Mouse (Mus musculus) kidney, embryonic 14.5 days (tissue): ENCODE results near the gene Meioc. TPM values are rescaled to one million over a fixed set of nuclear protein-coding genes. Genes with fewer than 3 reads are reported as not detected.
A peak's percentile ranks its signal among the peaks of the same experiment; 100 is the strongest.

ENCODE experiments used
- ATAC-seq: fragments of 200-750 bp; cut with Nextera tagmentation; 2 replicates; pipeline ENCODE4 v1.8.0; 2017; ENCODE audit warnings: moderate number of reproducible peaks, mild to moderate bottlenecking, moderate TSS enrichment, moderate library complexity; ENCODE audit not compliant: low FRiP score, low TSS enrichment
- H3K27ac ChIP-seq: fragments of 300-500 bp; sonication (generic); 2 replicates; pipeline ENCODE4 v1.5.1; 2014; ENCODE audit warnings: low read depth, mild to moderate bottlenecking, low read length, moderate library complexity, mixed read lengths
- H3K27me3 ChIP-seq: fragments of 300-500 bp; sonication (generic); 2 replicates; pipeline ENCODE4 v1.6.1; 2014; ENCODE audit warnings: mild to moderate bottlenecking, low read length; ENCODE audit not compliant: control insufficient read depth, insufficient read depth
- H3K36me3 ChIP-seq: fragments of 300-500 bp; sonication (generic); 2 replicates; pipeline ENCODE4 v1.6.1; 2014; ENCODE audit warnings: low read length, mixed read lengths; ENCODE audit not compliant: control insufficient read depth, insufficient read depth
- H3K4me1 ChIP-seq: fragments of 300-500 bp; sonication (generic); 2 replicates; pipeline ENCODE4 v1.6.1; 2014; ENCODE audit warnings: low read length, mixed read lengths; ENCODE audit not compliant: control insufficient read depth, insufficient read depth
- H3K4me2 ChIP-seq: fragments of 300-500 bp; sonication (generic); replicated peaks from 2 replicates; pipeline ENCODE4 v1.6.1; 2014; ENCODE audit warnings: low read depth, mild to moderate bottlenecking, low read length
- H3K4me3 ChIP-seq: fragments of 300-500 bp; sonication (generic); 2 replicates; pipeline ENCODE4 v1.5.1; 2014; ENCODE audit warnings: mild to moderate bottlenecking, low read length
- H3K9ac ChIP-seq: fragments of 300-500 bp; sonication (generic); 2 replicates; pipeline ENCODE4 v1.6.1; 2014; ENCODE audit warnings: low read depth, mild to moderate bottlenecking, low read length, moderate library complexity
- H3K9me3 ChIP-seq: fragments of 300-500 bp; sonication (generic); 2 replicates; pipeline ENCODE4 v1.6.1; 2016; ENCODE audit warnings: low read length; ENCODE audit not compliant: control insufficient read depth
- WGBS: fragments of 180-500 bp; shearing (Covaris S2); extraction: QIAGEN DNeasy Blood & Tissue Kit; methylation state at CpG from one replicate; pipeline ENCODE4 v1.1.7; 2014; 5-methylcytosine and 5-hydroxymethylcytosine counted together
- polyA plus RNA-seq: library from polyadenylated mRNA; unstranded; fragments of >200 nt; fragmentation: Nextera tagmentation; extraction: Ambion mirVana; gene quantifications from 2 replicates; pipeline ENCODE4 v1.2.1, GENCODE M21; 2014

Gene Meioc
- polyA plus RNA-seq, 1 experiment from 2014 or later = 1.4 TPM

DNA sequence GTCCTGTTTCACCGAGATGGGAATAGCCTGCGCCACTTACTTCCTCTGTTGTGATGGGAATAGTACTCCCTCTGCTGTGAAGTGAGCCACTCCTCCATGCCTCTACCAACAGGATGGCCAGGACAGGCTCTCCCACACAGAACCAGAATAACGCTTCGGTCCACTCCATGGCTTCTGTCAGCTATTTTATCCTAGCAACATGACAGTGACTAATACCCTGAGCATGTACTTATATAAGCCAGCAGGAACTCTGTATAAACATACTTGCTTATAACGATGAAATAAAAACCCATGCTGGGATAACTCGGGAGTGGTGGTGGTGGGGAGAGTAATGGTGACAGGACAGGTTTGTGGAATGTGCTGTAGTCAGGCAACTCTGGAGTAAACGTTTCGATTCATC is 7.6 kb upstream of the Meioc start:
- WGBS = 44% methylated on average over 8 of the region's 8 CpGs
- ATAC-seq = no peak

DNA sequence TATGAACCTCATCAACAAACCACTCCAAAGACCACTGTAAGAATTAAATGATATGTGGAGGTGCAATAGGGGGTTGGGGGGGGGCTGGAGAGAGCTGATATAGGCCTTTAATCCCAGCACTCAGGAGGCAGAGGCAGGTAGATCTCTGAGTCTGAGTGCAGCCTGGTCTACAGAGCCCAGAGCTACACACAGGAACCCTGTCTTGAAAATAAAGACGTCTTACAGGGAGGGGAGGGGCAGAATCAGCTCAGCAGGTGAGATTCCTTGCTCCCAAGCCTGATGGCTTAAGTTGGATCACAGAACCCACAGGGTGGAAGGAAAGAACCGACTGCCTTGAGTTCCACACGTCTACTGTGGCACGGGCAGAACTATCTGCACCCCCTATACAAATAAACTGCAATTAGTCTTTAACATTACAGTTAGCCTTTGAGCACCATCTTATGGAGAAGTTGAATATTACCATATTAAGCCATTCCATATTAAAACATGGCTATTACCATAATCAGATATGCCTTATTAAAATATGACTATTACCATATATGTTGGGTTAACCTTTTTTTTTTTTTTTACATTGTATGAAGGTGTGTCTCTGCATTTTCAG is 7.1 kb upstream of the Meioc start:
- Histone ChIP-seq H3K27me3 (no peaks in the 10 kb centered on the region), H3K9ac (no peak overlapping the region), H3K27ac (no peak overlapping the region), H3K4me2 (no peak overlapping the region), H3K4me1 (0 out of 2 replicates have a peak, but pooled peaks cover 4% of the 10 kb centered on the region), H3K4me3 (no peak overlapping the region), H3K9me3 (no peaks in the 10 kb centered on the region), H3K36me3 (no peaks in the 10 kb centered on the region)
- no peak for ATAC-seq
- WGBS = 17% methylated on average over 4 of the region's 4 CpGs

More for the DNA sequence above, 7.6 kb upstream of the Meioc start:
- H3K27me3 ChIP-seq = no peaks in the 10 kb centered on the region
- H3K27ac ChIP-seq = no peak overlapping the region
- no peak overlapping the region for H3K4me2 ChIP-seq
- H3K4me1 ChIP-seq = 0 out of 2 replicates have a peak, but pooled peaks cover 4% of the 10 kb centered on the region
- no peaks in the 10 kb centered on the region for H3K9me3 ChIP-seq
- no peaks in the 10 kb centered on the region for H3K36me3 ChIP-seq
- no peak overlapping the region for H3K9ac ChIP-seq
- no peak overlapping the region for H3K4me3 ChIP-seq

DNA sequence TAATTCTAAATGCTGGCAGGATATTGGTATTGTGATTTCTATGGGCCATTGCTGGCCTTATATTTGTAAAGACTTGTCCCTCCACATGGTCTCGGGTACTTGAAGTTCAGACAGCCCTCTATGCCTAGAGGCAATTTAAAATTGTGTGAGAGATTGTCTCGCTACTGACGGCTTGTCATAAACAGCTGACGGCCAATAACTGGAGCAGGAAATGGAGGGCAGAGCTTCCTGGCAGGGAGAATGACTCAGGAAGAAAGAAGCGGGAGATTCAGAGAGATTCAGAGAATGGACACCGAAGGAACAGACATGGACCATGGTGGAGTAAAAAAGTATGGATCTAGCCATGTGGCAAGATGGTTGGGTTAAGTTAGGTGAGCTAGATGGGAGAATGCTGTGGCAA is 6.6 kb upstream of the Meioc start:
- no peak overlapping the region for H3K9ac ChIP-seq
- WGBS = 66% methylated on average over 6 of the region's 6 CpGs
- H3K4me2 ChIP-seq = no peak overlapping the region
- H3K4me3 ChIP-seq = no peak overlapping the region
- no peak overlapping the region for H3K27ac ChIP-seq
- H3K27me3 ChIP-seq = no peaks in the 10 kb centered on the region
- H3K36me3 ChIP-seq = no peaks in the 10 kb centered on the region
- ATAC-seq = no peak
- H3K4me1 ChIP-seq = 0 out of 2 replicates have a peak, but pooled peaks cover 4% of the 10 kb centered on the region
- H3K9me3 ChIP-seq = no peaks in the 10 kb centered on the region

DNA sequence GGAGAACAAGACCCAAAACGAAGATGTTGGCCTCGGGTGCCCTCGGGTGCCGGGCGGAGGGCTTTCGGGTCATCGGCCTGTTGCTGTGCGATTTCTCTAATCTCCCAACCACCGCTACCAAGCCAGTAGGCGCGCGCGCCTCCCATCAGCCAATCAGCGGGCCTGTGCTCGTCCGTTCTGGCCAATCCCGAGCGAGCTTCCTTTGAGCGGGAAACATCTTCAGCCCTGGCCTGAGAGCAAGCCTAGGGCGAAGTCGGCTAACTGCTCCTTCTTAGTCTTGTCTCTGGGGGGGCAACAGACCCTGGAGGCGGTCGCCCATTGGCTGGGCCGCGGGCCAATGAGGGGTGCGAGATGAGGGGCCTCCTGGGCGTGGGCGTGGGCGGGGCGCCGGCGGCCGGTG is 1.6 kb downstream of the Meioc start:
- 52% methylated on average over 32 of the region's 33 CpGs for WGBS
- Histone ChIP-seq H3K4me1 (no peaks in the 10 kb centered on the region), H3K4me3 (peak overlapping the region; percentile 2; the same call in 1 of the 2 replicates), H3K9me3 (peaks cover 13% of the 10 kb centered on the region), H3K9ac (no peak overlapping the region), H3K36me3 (no peaks in the 10 kb centered on the region), H3K27me3 (peaks cover 18% of the 10 kb centered on the region), H3K4me2 (no peak overlapping the region), H3K27ac (no peak overlapping the region)
- ATAC-seq = no peak

DNA sequence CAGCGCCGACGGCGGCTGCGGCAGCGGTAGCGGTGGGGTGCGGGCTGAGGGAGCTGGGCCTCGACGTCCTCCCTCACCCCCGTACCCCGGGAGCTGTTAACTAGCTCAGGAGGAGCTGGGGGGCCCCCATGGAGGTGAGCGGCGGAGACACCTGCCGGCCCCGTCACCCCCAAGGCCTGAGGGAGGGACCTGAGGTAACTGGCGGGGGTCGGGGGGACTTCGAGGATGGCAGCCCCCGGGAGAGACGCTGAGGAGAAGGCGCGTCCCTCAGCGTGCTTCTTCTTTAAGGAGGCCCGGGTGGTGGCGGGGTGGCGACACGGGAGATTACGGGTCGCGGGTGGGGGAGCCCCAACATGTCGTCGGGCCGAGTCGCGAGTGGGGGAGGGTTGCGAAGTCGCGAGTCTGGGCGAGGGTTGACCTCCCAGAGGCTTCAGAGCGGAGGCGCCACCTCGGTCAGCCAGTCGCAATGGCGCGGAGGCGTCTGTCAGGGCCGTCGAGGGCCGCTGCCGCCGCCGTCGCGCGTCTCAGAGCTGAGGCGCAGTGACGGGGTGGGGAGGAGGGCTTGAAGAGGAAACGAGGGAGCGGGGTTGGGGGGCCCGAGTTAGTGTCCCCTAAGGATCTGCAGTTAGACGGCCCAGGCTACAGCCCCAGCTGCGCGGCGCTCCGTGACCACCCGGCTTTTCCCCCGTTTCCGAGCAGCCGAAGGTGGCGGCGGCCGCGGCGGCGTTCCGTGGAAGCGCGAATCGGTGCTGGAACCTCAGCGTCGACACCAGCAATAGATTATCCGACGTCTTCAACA is 2.3 kb downstream of the Meioc start:
- no peak overlapping the region for H3K27ac ChIP-seq
- 0 out of 2 replicates have a peak overlapping the region, but pooled peaks have one; percentile 15 for H3K4me2 ChIP-seq
- no peak overlapping the region for H3K9ac ChIP-seq
- no peaks in the 10 kb centered on the region for H3K36me3 ChIP-seq
- H3K27me3 ChIP-seq = peaks cover 18% of the 10 kb centered on the region
- ATAC-seq = peak; percentile 24; the same call in 1 of the 2 replicates
- H3K4me1 ChIP-seq = no peaks in the 10 kb centered on the region
- H3K4me3 ChIP-seq = peak overlapping the region; percentile 14; the same call in 1 of the 2 replicates
- H3K9me3 ChIP-seq = peaks cover 13% of the 10 kb centered on the region
- WGBS = 46% methylated on average over 84 of the region's 84 CpGs

DNA sequence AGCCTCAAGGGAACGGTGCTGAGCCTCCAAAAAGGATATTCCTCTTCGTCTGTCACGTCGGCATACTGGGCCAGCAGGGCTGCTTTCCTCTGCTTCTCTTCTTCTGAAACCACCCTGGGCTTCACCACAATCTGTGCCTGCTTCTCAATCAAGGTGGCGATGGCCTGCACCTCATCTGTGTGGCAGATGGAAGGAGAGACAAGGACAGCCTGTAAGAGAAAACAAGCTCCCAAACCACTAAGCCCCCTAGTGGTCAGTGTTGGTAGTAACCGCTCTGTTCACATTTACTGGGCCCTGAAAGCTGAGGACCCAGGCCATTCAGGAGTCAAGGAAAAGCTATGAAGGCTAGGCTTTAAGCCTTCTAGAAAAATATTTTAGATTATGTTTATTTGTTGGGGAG is 26.6 kb downstream of the Meioc start:
- WGBS = 64% methylated on average over 6 of the region's 6 CpGs
- Histone ChIP-seq H3K4me1 (no peaks in the 10 kb centered on the region), H3K4me3 (no peak overlapping the region), H3K36me3 (peaks cover 29% of the 10 kb centered on the region), H3K9me3 (no peaks in the 10 kb centered on the region), H3K27ac (no peak overlapping the region), H3K4me2 (no peak overlapping the region), H3K27me3 (no peaks in the 10 kb centered on the region), H3K9ac (no peak overlapping the region)
- no peak for ATAC-seq

DNA sequence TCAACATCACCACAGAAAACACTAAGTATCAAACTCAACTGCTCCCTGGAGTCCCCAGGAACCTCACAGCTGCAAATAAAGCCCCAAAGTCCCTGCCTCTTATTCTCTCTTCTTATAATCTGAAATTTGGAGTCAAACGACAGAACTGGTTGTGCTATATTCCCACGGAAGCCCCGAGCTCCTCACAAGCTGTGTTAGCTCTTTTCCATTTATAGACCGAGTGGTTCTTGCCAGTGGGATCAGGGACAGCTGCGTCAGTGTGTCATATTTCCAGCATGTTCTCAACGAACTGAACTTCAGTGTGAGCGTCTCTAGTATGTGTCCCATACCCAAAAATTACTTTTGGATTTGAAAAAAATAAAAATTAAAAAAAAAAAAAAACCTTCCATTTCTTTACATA is 31.8 kb downstream of the Meioc start:
- Histone ChIP-seq H3K4me1 (peaks cover 7% of the 10 kb centered on the region), H3K36me3 (peaks cover 4% of the 10 kb centered on the region; the same call in 1 of the 2 replicates), H3K9me3 (no peaks in the 10 kb centered on the region), H3K27ac (no peak overlapping the region), H3K9ac (no peak overlapping the region), H3K4me2 (no peak overlapping the region), H3K4me3 (no peak overlapping the region), H3K27me3 (no peaks in the 10 kb centered on the region)
- ATAC-seq = no peak
- 93% methylated on average over 7 of the region's 7 CpGs for WGBS

DNA sequence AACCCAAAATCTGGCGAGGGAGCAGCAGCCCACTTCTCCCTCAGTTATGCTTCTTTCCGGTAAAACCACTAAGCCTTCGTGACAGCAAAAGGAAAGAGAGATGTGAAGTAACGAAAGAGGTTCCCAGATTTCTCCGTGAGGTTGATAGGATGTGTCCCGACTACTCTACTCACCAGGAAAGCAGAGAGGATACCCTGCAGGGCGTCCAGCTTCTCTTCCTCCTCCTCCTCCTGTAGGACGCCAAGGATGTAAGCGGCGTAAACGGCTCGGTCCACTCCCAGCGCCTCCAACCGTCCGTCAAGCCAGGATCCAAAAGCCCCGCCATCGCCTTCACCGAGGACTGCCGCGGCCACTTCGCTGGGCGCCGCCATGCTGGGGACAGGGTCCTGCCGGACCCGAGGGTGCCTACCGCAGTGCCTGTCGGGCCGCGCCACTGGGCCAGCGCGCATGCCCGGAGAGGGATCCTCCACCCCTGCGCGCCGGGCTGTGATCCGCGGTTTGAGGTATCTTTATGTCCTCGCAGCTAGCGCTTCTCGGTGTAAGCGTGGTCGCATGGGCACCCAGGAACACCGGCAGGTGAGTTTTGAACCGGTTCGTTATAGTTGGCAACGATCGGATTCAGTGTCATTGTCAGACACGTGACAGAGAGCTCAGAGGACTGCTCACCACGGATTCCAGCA is 34.0 kb downstream of the Meioc start, which contains the start of gene Ccdc43:
Gene Ccdc43, minus strand, starts transcription at position 445 of the 680 bp plus-strand sequence.
- peak within 1 kb of the TSS; percentile 37; the same call in 1 of the 2 replicates for H3K27ac ChIP-seq
- H3K9ac ChIP-seq = peak within 1 kb of the TSS; percentile 84
- peak within 1 kb of the TSS; percentile 84 for H3K4me2 ChIP-seq
- H3K4me1 ChIP-seq = peaks cover 7% of the 10 kb centered on the region
- peak; percentile 97 for ATAC-seq
- peak within 1 kb of the TSS; percentile 90 for H3K4me3 ChIP-seq
- WGBS = under 1% methylated on average over 49 of the region's 49 CpGs
- 0 out of 2 replicates have a peak, but pooled peaks cover 4% of the 10 kb centered on the region for H3K36me3 ChIP-seq
- no peaks in the 10 kb centered on the region for H3K27me3 ChIP-seq
- no peaks in the 10 kb centered on the region for H3K9me3 ChIP-seq
